Mouse (Mus musculus): ENCODE data around the gene Rai14. TPM values are rescaled to one million over a fixed set of nuclear protein-coding genes. Genes with fewer than 3 reads are reported as not detected.

The Rai14 gene
- polyA plus RNA-seq, 1 experiment, result 2.7 TPM

DNA sequence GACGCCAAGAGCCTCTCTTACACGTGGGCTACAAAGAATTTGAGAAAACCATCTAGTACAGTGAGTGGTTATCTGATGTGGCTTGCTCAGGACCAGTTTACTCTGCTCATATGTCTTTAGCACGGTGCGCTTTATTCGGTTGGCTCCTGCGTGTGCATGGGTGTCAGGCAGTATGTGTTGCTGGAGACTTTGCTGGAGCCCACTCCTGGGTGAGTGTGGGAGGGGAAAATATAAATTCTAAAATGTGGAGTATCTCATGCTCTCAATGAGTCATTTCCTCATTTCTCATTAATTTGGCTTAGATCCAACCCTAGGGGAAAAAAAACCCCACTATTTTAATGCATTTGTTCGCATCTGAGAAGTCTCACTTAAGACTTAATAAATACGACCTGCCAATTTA, 33.2 kb upstream of the Rai14 start:
- no peak for TF ChIP-seq CTCF (IDR thresholded peaks at IDR 0.05; ENCODE audit: borderline replicate concordance, insufficient read depth, low read depth, low read length)
- TF ChIP-seq POLR2A (IDR thresholded peaks at IDR 0.05; ENCODE audit: borderline replicate concordance, insufficient read depth, low read length), result no peak
- H3K4me1 ChIP-seq (ENCODE audit: control insufficient read depth, insufficient read depth, low read length), result no peaks in the 10 kb centered on the region
- H3K27ac ChIP-seq (ENCODE audit: insufficient read depth, low read length), result no peak overlapping the region
- H3K4me3 ChIP-seq (replicated peaks; ENCODE audit: insufficient read depth, low read depth, low read length), result no peak overlapping the region
- no peak for DNase-seq
- WGBS, result 69% methylated on average over 8 of the region's 8 CpGs
- no peaks in the 10 kb centered on the region for H3K27me3 ChIP-seq (ENCODE audit: control insufficient read depth, insufficient read depth, low read length)

DNA sequence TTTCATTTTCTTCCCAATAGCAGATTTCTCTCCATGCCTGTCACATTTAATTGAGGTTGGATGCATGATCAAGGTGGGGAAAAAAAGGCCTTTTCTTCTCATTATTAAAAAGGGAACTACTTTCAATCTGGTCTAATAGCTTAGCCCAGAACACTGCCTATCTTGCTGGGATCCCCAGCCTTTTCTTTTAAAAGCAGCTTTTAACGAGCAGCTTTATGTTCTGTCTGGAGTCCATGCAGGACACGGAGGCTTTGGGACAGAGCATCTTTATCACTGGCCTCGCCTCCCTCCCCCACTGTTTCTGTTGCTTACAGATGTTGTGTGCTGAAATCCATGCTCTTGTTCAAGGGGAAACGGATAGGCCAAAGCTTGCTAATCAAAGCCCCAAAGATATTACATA, 32.8 kb upstream of the Rai14 start:
- no peak for TF ChIP-seq CTCF (IDR thresholded peaks at IDR 0.05; ENCODE audit: borderline replicate concordance, insufficient read depth, low read depth, low read length)
- no peak for TF ChIP-seq POLR2A (IDR thresholded peaks at IDR 0.05; ENCODE audit: borderline replicate concordance, insufficient read depth, low read length)
- Histone ChIP-seq H3K27me3 (ENCODE audit: control insufficient read depth, insufficient read depth, low read length) (no peaks in the 10 kb centered on the region), H3K4me1 (ENCODE audit: control insufficient read depth, insufficient read depth, low read length) (no peaks in the 10 kb centered on the region), H3K4me3 (replicated peaks; ENCODE audit: insufficient read depth, low read depth, low read length) (no peak overlapping the region), H3K27ac (ENCODE audit: insufficient read depth, low read length) (no peak overlapping the region)
- DNase-seq, result no peak
- 23% methylated on average over 4 of the region's 4 CpGs for WGBS

DNA sequence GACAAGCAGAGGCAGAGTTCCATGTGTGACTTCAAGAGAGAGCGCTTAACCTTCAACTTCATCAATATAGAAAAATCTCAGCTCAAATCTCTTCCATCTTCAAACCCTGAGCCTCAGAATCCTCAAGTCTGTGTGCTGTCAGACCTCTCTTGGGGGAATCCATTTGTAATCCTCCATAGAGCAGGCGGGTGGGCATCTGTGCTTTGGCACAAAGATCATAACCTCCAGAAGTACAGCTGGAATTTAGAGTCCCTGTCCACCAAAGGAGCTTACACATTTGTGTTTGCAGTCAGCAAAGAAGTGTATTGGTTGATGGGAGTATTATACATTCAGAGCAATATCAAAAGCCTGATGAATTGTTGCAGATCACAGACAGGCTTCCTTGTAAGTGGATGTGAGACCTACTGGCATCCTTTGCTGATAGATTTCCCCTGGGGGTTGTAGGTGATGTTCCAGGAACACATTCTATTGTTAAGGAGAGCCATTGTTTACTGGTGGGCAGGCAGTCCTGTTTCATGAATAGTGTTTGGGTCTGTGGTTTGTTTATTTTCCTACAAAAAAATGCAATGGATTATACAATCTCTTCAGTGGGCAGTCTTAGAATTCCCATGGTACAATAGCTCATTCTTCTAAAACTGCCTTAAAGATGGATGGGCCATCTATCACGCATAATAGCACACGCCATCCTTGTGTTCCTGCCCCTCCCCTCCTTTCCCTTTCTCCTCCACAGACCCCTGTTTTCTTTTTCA, 32.1 kb upstream of the Rai14 start:
- Histone ChIP-seq H3K4me1 (ENCODE audit: control insufficient read depth, insufficient read depth, low read length) (no peaks in the 10 kb centered on the region), H3K27ac (ENCODE audit: insufficient read depth, low read length) (no peak overlapping the region), H3K4me3 (replicated peaks; ENCODE audit: insufficient read depth, low read depth, low read length) (no peak overlapping the region), H3K27me3 (ENCODE audit: control insufficient read depth, insufficient read depth, low read length) (no peaks in the 10 kb centered on the region)
- DNase-seq, result no peak
- TF ChIP-seq CTCF (IDR thresholded peaks at IDR 0.05; ENCODE audit: borderline replicate concordance, insufficient read depth, low read depth, low read length) (no peak), POLR2A (IDR thresholded peaks at IDR 0.05; ENCODE audit: borderline replicate concordance, insufficient read depth, low read length) (no peak)
- WGBS, result 55% methylated on average over 4 of the region's 4 CpGs

DNA sequence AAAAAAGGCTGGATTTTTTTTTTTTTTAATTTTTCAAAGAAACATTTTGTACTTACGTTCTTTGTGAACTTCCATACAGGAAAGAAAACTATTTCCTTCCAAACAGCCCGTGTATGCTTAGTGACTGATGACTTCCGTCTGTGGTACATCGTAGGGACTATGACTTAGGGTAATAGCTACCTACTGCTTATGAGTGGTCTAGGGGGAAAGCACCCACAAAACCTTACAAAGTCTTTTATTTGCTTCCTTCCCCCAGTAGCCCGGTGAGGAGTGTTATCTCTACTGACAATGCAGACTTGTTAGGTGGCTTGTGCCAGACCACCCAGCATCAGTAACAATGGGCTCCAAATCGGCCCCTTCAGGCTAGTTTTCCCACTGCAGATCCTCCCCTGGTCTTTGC, 28.0 kb upstream of the Rai14 start:
- H3K4me1 ChIP-seq (ENCODE audit: control insufficient read depth, insufficient read depth, low read length), result no peaks in the 10 kb centered on the region
- no peak overlapping the region for H3K27ac ChIP-seq (ENCODE audit: insufficient read depth, low read length)
- DNase-seq, result no peak
- WGBS, result 72% methylated on average over 6 of the region's 6 CpGs
- no peak overlapping the region for H3K4me3 ChIP-seq (replicated peaks; ENCODE audit: insufficient read depth, low read depth, low read length)
- TF ChIP-seq POLR2A (IDR thresholded peaks at IDR 0.05; ENCODE audit: borderline replicate concordance, insufficient read depth, low read length) (no peak), CTCF (IDR thresholded peaks at IDR 0.05; ENCODE audit: borderline replicate concordance, insufficient read depth, low read depth, low read length) (no peak)
- H3K27me3 ChIP-seq (ENCODE audit: control insufficient read depth, insufficient read depth, low read length), result no peaks in the 10 kb centered on the region

DNA sequence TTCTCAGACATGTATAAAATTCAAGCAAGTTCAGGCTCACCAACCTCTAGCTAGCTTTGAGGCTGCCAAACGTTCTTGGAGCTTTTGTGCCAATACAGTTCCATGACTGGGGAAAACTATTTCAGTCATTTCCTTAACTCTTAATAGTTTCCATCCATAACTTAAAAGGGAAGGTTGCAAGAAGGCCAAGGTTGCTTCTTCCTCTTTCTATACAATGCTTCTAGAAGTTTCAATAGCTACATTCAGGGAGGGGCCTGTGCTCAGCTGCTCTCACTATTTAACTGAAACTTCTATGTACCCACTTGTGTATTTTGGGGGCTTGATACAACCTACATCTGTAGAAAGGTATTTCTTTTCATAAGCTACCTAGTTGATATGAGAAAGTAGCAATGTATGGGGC, 24.9 kb upstream of the Rai14 start:
- Histone ChIP-seq H3K4me1 (ENCODE audit: control insufficient read depth, insufficient read depth, low read length) (no peaks in the 10 kb centered on the region), H3K27ac (ENCODE audit: insufficient read depth, low read length) (no peak overlapping the region), H3K4me3 (replicated peaks; ENCODE audit: insufficient read depth, low read depth, low read length) (no peak overlapping the region), H3K27me3 (ENCODE audit: control insufficient read depth, insufficient read depth, low read length) (no peaks in the 10 kb centered on the region; the same call in 1 of the 2 replicates)
- 69% methylated on average over 1 of the region's 1 CpGs for WGBS
- no peak for TF ChIP-seq POLR2A (IDR thresholded peaks at IDR 0.05; ENCODE audit: borderline replicate concordance, insufficient read depth, low read length)
- TF ChIP-seq CTCF (IDR thresholded peaks at IDR 0.05; ENCODE audit: borderline replicate concordance, insufficient read depth, low read depth, low read length), result no peak
- no peak for DNase-seq

DNA sequence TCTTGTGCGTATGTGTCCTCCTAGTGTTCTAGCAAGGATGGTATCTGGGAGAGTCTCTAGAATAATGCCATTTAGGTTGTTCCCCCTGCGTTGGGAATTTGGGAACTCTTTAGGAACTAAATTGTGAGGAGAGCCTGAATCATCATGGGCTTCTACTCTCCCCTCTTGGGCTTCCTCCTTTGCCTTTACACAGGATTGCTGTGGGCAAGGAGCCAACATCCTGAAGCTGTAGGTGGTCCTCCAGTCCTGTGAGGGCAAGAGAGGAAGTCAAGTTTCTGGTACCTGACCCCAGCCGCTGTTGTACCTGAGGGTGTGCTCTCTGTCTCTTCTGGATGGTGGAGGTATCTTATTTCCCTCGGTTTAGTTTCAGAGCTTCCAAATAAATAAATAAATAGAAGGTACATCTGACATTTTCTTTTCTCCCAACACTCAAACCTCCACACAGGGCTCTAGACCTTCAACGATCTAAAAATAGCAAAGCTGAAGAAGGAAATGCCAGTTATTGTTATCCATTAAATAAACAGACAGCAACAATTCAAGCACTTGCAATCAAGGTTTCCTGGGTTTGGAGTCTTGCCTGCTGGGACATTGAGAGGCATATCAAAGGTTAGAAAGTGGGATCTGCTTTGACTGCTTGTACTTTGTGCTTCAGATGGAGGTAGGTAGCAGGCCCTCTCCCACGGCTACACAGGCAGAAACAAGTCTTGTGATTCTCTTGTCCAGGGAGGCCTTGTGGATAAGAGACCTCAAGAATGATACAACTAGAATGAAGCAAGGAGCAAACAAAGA, 24.1 kb upstream of the Rai14 start:
- H3K27ac ChIP-seq (ENCODE audit: insufficient read depth, low read length), result no peak overlapping the region
- TF ChIP-seq POLR2A (IDR thresholded peaks at IDR 0.05; ENCODE audit: borderline replicate concordance, insufficient read depth, low read length) (no peak), CTCF (IDR thresholded peaks at IDR 0.05; ENCODE audit: borderline replicate concordance, insufficient read depth, low read depth, low read length) (no peak)

DNA sequence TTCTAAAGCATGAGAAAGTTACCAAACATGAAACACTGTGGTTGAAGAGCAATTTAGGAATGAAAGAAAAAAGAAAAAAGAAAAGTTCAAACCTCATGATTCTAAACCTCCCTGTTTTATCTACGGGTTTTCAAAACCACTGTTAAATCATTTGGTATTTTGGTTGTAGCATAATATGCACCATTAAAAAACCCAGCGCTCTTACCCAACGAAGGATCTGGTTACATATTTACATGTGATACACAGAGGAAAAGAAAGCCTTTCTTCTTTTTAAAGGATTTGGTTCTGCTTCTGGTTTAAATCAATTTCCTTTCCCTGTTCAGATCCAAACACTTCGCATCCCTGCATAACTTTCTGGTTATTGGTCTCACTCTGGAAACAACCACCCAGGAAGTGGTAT, 21.5 kb upstream of the Rai14 start:
- H3K27ac ChIP-seq (ENCODE audit: insufficient read depth, low read length), result no peak overlapping the region

More for the DNA sequence above, 24.1 kb upstream of the Rai14 start:
- H3K27me3 ChIP-seq (ENCODE audit: control insufficient read depth, insufficient read depth, low read length), result no peaks in the 10 kb centered on the region; the same call in 1 of the 2 replicates
- no peak overlapping the region for H3K4me3 ChIP-seq (replicated peaks; ENCODE audit: insufficient read depth, low read depth, low read length)
- 83% methylated on average over 6 of the region's 6 CpGs for WGBS
- no peaks in the 10 kb centered on the region for H3K4me1 ChIP-seq (ENCODE audit: control insufficient read depth, insufficient read depth, low read length)
- no peak for DNase-seq

More for the DNA sequence above, 21.5 kb upstream of the Rai14 start:
- TF ChIP-seq POLR2A (IDR thresholded peaks at IDR 0.05; ENCODE audit: borderline replicate concordance, insufficient read depth, low read length) (no peak), CTCF (IDR thresholded peaks at IDR 0.05; ENCODE audit: borderline replicate concordance, insufficient read depth, low read depth, low read length) (no peak)
- DNase-seq, result no peak
- Histone ChIP-seq H3K4me1 (ENCODE audit: control insufficient read depth, insufficient read depth, low read length) (no peaks in the 10 kb centered on the region), H3K4me3 (replicated peaks; ENCODE audit: insufficient read depth, low read depth, low read length) (no peak overlapping the region), H3K27me3 (ENCODE audit: control insufficient read depth, insufficient read depth, low read length) (no peaks in the 10 kb centered on the region; the same call in 1 of the 2 replicates)
- 70% methylated on average over 4 of the region's 4 CpGs for WGBS

Measured in cerebellum, adult 2 months (tissue).